Mouse (Mus musculus) regulatory T cell (primary cell): ENCODE results near the gene Sstr4.

ENCODE experiments used
- in situ Hi-C: fragments of 300-600 bp; cut with MboI, MseI; formaldehyde crosslinking; loops from one replicate; pipeline ENCODE4 v1.15.1; 2025; ENCODE audit warnings: high pct_unique_total_duplicates

Sstr4 gene

DNA sequence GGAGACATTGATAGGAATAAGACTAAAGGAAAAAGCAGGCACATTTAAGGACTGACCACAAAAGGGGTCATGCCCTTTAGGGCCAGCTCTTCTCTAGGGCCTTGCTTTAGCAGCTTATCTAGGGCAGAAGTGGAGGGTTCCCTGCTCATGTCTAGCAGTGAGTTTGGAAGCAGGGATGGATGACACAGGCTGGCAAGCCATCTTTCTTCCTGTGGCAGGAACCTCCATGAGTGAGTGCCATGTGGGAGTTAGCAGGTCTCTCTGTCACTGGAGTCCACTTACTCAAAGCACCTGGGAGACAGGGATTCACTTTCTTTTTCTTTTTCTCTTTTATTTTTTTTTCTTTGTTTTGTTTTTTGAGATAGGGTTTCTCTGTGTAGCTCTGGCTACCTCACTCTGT is 1.3 kb upstream of the Sstr4 start:
- in situ Hi-C loops: no loop called here

DNA sequence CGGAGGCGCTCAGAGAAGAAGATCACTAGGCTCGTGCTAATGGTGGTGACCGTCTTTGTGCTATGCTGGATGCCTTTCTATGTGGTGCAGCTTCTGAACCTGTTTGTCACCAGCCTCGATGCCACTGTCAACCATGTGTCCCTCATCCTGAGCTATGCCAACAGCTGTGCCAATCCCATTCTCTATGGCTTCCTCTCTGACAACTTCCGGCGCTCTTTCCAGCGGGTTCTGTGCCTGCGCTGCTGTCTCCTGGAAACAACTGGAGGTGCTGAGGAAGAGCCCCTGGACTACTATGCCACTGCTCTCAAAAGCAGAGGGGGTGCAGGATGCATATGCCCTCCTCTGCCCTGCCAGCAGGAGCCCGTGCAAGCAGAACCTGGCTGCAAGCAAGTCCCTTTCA is 1.1 kb downstream of the Sstr4 start:
- in situ Hi-C loops: no loop called here

DNA sequence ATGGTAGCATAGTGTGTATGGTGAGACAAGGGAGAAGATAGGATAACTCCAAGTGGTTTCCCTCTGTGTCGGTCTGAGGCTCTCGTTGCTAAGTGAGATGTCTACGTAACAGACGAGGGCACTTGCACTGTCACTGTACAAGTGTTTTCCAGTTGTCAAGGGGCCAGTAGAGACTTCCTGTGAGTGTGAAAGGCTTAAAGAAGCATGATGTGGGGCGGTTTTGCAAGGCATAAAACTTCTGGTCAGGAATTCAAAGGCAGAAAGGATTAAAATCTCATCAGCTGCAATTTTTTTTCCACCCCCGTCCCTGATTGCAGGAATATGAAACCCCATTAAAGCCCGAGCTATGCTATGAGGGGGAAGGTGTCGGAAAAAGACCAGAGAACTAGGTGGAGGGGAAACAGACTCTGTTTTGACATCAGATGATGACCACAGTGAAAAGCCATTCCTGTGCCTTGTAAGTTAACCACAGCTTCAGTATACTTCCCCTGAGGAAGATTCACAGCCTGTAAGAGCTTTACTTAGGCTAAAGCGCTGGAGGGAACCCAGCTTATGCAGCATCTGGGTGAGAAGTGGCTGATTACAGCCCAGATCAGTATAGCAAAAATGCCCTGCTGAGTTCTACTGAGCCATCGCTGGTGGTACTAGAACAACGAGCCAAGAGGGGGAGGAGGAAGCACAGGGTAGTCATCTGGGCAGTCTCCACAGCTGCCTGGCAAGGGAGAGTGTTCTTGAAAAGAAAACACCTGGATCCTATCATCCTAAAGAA is 2.1 kb downstream of the Sstr4 start:
- in situ Hi-C loops: no loop called here

DNA sequence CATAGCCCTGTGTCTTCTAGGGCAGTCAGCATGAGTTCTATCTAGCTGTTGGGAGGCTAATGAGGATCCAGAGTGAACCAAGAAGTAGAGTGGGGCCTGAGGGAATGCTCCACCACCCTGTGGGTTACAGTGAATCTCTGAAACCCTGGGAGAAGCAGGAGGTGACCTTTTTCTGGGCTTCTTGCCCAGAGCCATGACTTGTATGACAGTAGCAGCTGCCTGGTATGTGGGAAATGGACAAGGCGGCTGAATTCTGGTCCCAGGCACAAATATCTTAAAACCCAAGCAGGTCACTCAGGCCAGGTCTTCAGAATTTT is 2.6 kb downstream of the Sstr4 start:
- in situ Hi-C loops: no loop called here

DNA sequence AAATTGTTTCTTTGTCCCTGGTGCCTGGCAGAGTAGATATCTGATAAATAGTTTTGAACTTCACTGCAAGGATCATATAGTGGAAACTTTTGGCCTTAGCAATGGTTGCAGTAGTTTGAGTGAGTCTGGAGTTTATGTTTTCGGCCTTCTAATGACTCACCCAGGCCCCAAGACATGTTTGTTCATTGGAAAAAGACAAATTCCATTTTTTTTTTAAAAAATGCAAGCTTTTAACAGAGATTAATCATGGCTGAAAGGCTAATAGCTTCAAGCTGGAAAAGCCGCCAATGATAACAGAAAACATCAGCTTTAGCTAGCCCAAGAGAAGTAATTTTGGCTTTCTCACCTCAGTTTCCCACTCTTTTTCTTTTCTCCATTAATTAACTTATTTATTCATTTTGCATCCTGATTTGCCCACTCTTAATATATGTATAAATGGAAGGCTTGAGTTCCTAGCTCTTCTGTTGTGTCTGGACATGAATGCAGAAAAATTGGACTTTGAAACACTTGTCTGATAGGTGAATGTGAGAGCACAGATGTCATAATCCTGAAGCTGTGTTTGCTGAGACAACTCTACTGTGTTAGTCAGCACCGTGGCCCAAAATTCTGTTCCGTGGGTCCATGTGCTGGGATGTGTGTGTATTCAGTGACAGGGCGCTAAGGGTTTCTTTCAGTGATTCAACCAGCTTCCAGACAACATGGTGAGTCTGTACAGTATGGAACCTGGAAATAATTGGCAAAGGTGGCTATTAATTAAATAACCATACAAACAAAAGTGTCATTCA is 3.9 kb downstream of the Sstr4 start:
- in situ Hi-C loops: no loop called here

DNA sequence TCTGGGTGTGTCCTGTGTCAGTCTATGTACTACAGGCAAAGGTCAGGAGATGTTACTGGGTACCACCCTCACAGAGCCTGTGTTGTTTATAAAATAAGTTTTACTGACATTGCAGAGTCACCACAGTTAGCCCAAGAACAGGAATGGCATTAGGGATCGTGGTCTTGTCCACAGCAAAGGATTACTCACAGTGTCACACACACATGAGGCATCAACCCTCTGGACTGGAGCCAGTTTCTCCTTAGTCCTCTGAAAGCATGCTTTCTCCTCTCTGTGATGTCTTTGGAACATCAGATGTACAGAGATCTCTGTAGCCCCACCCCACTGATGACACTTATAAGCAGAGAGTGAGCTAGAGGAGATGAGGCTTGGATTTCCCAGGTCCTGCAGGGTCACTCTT is 7.1 kb downstream of the Sstr4 start:
- in situ Hi-C loops: no loop called here

DNA sequence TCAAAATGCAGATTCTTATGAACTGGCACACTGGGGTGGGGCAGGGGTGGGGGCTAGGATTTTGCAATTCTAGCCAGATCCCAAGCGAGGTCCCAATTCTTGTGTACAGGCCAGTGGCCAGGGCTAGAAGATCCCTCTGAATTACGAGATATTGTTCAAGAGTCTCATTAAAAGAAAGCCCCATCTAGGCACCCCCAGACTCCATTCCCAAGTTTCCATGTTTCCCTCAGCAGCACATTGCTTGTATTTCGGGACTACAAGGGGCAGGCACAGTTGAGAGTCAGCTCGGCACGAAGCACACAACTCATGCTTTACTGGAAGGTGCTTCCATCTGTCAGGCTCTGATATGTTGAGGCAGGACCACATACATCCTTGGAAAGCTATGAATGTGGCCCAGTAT is 9.8 kb downstream of the Sstr4 start:
- in situ Hi-C loops: no loop called here

DNA sequence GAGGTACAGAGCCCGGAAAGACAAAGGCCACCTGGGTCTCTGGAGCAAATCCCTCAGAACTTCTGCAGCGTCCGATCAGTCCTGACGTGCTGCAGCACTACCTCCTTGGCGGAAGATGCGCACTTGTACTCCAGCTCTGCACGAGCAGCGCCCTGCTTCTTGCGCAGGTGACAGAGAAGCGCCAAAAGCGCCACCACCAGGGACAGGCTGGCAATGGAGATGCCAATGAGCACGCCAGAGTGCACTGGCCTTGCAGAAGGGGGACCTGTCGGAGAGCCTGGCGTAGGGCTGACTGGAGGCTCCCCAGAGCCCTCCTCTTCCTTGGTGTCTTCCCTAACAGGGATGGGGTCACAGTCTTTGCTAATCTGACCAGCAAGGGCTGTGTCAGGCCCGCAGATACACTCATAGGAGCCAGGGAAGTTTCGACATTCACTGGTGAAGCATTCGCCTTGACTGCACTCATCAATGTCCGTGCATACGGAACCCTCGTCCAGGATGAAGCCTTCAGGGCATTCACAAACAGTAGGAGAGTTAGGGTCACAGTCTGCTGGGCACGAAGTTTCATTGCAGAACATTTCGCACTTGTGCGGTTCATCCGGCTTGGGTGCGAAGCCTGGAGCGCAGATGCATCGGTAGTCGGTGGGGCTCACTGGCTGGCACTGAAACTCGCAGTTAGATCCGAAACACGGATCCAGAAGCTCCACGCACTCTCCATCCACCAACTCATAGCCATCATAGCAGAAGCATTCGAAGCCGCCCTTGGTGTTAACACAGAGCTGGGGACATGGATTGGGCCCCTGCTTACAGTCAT is 11.2 kb downstream of the Sstr4 start:
- in situ Hi-C loops: no loop called here

DNA sequence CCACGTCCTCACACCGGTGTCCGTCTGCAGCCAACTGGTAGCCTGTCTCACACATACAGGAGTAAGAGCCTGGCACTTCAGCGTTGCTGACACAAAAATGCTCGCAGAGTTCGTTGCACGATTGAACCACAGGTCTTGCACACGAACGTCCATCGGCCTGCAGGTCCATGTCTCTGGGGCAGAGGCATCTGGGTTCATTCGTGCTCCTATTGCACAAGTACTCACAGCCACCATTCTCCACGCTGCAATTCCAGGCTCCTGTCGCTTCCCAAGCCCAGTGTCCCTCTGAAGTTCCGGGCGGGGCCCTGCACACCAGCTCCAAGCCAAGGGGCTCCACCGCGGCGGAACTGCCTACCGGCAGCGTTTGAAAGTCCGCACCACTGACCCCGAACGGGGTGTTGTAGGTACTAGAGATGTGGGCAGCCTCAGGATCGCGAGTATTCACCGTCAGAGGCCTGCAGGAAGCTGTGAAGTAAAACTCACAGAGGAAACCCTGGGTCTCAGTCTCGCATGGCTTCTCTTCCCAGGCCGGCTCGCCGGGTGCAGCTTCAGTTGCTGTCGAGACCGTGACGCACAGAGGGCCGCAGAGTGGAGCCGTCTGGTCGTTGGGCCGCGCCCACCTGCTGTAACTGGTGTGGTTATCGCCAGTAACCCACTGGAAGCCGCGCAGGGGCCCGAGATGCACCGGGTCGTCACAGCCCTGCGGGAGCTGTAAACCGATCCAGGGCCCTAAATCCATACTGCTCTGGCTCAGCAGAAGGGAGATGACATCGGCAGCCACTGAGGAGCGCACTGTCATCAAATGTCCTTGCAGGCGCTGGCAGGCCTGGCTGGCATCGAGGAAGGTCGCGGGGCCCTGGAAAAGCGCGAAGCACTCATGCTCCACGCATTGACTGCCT is 12.1 kb downstream of the Sstr4 start:
- in situ Hi-C loops: no loop called here

DNA sequence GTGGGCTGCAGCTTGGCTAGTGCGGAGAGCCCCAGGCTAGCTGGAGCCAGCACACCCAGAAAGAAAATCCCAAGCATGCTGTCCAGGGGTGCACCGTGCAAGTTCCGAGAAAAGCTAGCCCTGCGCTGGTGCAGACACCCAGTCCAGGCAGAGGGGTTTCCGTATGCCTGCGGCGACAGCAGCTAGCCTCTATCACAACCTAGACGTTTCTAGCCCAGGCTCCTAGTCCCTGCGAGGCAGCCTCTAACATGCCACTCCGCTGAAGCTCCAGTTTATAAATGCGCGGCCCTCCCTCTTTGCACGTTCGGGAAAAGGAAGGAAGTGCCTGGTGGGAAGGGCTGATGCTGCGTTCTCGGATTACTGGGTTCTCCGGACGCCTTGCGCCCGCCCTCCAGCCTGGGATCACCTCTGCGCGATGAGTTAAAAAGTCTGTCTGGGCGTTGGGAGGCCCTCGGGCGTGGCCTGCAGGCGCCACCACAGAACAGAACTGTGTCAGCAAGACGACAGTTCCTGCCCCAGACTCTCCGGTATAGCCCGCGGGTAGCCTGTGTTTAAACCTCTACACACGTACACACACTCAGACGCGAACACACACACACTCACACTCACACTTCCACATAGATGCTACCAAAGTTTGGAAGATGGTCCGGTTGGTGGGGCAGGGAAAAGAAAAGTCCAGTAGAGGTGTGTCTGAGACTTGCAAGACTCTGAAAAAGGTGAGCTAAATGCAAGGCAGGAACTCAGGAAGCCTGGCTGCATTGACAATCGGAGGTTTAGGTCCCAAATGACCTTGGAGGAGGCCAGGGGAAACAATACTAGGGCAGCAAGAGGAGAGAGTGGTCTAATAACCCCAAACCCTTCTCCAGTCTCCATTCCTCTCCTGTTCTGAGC is 13.0 kb downstream of the Sstr4 start, which contains the start of gene Thbd:
Gene Thbd, minus strand, starts transcription at position 319 of the 891 bp plus-strand sequence.
- in situ Hi-C loops: no loop called here

DNA sequence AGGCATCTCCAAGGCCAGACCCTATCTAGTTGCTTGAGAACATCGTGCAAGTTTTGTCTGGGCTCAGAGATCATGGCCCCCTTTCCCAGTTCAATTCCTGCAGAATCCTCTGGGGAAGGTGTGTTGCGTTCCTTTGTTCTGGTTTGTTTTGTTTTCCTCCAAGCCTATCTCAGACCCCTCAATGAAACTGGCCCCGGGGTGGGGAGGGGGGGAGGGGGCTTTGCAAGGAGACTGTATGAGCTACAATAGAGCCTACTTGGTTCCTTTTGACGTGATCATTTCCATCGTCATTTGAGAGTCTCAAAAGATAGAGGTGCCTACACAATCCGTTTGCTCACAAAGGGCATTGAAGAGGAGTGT is 13.6 kb downstream of the Sstr4 start:
- in situ Hi-C loops: no loop called here

DNA sequence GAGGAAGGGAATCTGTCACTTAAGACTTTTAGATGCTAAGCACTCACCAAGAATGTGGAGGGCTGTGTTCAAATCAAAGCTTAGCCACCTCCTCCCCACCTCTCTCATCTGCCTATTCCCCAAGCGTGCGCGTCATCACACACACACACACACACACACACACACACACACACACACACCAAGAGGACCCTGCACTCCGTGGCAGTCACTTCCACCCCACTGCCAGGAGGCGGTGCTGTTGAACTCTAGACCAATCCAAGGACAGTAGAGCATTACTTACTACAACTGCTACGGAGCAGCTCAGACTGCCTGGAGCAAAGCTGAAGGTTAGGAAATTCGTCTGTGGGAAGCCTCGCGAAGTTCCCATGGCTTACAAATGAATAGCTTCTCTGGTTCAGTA is 14.0 kb downstream of the Sstr4 start:
- in situ Hi-C loops: no loop called here

DNA sequence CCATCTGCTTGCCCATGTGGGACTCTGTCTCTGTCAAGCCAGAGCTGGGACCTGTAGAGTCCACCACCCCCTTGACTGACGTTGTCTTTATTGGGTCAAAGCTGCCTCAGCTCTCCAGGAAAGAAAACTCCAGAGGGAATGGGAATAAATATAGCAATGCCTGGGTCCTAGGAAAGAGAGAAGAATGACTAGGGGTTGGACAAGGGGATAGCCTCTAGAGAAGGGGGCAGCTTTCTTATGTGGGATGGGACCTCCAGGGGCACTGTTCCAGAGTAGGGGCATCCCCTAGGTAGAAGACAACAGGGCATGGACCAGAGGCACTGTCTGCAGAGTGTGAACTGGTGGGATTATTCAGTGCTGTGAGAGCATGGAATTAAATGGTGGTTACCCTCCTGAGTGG is 14.7 kb downstream of the Sstr4 start:
- in situ Hi-C loops: no loop called here

DNA sequence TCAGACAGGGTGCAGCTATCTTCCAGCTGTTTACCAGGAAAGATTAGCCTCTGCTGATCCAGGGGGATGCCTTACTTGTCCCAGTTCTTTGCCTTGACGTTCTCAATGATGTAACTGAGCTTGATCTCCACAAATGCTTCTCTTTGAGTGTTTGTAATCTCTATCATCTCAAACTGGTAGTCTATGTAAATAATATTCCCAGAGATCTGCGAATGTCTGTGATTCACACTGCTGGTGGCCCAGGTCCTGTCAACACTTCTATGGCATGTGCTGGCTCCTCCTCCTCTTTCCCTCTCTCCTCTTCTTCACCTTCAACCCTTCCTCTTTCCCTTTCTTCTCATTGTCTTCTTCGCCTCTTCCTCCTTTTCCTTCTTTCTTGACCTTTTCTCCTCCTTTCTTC is 24.0 kb downstream of the Sstr4 start:
- in situ Hi-C loops: no loop called here

DNA sequence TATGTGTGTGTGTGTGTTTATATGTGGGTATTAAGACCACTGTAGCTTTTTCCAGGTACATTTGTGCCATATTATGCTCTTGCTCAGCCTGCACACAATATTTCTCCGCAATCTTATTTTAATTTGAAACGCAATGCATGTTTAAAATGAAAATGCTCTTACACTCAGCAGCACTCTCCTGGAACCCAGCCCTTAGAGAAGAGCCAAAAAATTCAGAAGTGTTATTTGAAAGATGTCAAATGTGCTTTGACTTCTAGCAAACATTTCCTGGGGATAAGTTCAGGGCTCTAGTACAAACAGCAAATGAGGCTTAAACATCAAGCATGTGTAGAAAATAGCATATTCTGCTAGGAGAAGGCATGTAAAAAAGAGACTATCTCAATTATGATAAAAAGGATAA is 24.6 kb downstream of the Sstr4 start:
- in situ Hi-C loops: no loop called here

DNA sequence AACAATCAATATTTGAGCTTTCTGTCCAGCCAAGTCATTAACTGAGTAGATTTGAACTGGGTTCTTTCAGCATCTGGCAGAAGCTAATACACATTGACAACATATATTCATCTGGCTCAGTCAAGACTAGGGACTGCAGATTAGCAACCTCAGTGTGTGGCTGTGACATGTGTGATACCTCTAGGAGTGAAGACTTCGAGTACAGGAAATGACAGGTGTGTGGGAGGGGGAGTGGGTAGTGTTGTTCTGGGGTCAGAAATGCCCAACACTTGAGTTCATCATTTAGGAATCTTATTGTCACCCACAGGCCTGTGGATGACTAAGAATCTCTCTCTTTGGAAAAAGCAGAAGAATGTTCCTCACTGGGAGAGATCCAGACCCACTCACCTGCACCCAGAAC is 26.0 kb downstream of the Sstr4 start:
- in situ Hi-C loops: no loop called here

DNA sequence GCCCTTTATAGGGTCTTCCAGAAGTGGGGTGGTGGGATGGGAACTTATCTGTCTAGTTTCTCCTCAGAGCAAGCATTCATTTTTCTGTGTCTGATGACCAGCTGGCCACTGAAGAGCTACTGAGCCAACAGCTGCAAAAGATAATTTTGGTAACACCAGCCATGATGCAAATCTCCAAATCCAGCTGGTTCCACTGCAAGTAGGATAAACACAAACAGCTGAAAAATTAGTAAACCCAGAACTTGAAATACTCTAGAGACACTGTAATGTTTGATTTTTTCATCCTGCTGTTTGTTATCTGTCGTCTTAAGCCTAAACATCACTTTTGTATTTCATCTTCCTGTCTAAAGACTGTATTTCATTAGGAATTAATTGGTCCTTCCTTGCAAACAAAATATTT is 26.6 kb downstream of the Sstr4 start:
- in situ Hi-C loops: no loop called here

DNA sequence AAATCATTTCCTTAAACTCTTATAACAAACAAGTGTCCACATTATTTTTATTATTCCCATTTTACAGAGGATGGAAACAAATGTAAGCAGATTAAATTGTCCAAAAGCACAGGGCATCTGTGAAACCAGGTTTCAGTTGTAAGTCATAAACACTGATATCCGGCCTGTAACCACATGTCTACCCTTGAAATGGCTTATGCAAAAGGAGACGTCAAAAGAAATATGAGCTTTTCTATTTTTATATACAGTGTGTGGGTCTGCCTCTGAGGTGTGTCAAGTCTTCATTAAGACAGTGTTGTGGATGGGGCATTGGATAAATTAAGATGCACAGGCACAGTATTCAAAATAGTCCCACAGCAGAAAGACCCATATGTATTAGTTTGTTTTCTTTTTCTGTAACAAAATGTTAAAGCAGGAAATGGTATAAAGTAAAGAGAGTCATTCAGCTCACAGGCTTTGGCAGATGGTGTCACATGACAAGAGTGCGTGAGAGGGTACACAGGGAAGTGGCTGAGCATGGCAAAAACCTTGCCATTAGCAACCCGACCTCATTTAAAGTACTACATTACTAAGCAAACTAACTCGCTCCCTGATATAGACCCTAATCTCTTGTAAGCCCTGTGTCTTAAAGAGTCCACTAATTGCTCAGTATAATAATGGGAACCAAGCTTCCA is 30.7 kb downstream of the Sstr4 start:
- in situ Hi-C loops: no loop called here

DNA sequence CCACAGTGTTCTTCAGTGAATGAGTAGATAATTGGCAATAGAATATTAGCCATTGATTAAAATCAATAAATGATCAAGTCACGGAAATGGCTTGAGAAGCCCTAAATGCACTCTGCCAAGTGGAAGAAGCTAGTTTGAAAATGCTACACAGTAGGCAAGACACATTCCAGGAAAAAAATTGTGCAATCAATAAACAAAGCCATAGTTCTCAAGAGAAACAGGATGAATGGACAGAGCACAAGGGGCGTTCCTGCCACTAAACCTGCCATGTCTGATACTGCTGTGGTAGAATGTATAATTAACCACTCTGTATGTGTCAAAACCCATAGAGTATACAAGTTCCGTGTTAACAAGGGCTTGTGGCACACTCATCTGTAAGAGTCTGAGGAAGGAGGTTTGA is 32.4 kb downstream of the Sstr4 start:
- in situ Hi-C loops: no loop called here

DNA sequence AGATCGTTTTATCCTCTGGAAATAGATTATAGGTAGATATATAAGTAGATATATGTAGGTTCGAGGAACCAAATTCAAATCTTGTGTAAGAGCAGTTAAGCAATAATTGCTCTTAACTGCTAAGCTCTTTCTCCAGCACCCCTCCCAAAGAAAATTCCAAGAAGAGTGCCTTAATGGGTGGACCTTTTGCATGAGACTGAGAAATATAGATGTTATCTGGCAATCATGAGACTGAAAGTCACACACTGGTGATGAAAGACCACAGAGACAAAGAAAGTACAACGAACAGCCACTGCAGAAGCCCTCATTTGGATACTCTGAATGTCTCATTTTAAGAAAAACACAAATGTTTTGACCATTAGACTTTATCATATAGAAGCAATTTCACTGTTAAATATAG is 33.4 kb downstream of the Sstr4 start:
- in situ Hi-C loops: no loop called here
